Mouse (Mus musculus) limb, embryonic 15.5 days (tissue): ENCODE results near the gene Tcf7l1. TPM values are rescaled to one million over a fixed set of nuclear protein-coding genes. Genes with fewer than 3 reads are reported as not detected.
"Not testable (repeated sequence)": the region's sequence is repeated elsewhere in the genome, so short reads cannot be mapped to it uniquely, and the experiment has no call there.

Experiments used
- ATAC-seq: fragments of 200-750 bp; cut with Nextera tagmentation; 2 replicates; pipeline ENCODE4 v1.8.0; 2017; ENCODE audit warnings: low read depth, moderate TSS enrichment; ENCODE audit not compliant: insufficient number of reproducible peaks, low FRiP score, low TSS enrichment
- H3K27ac ChIP-seq: fragments of 300-500 bp; sonication (generic); 2 replicates; pipeline ENCODE4 v1.5.1; 2015; ENCODE audit warnings: moderate library complexity, mild to moderate bottlenecking, inconsistent platforms
- H3K27me3 ChIP-seq: fragments of 300-500 bp; sonication (generic); 2 replicates; pipeline ENCODE4 v1.6.1; 2015; ENCODE audit warnings: inconsistent platforms
- H3K36me3 ChIP-seq: fragments of 300-500 bp; sonication (generic); 2 replicates; pipeline ENCODE4 v1.6.1; 2015; ENCODE audit warnings: inconsistent platforms
- H3K4me1 ChIP-seq: fragments of 300-500 bp; sonication (generic); 2 replicates; pipeline ENCODE4 v1.6.1; 2015; ENCODE audit warnings: inconsistent platforms
- H3K4me2 ChIP-seq: fragments of 300-500 bp; sonication (generic); 2 replicates; pipeline ENCODE4 v1.6.1; 2015; ENCODE audit warnings: mild to moderate bottlenecking, inconsistent platforms
- H3K4me3 ChIP-seq: fragments of 300-500 bp; sonication (generic); 2 replicates; pipeline ENCODE4 v1.5.1; 2015; ENCODE audit warnings: mild to moderate bottlenecking, inconsistent platforms
- H3K9ac ChIP-seq: fragments of 300-500 bp; sonication (generic); 2 replicates; pipeline ENCODE4 v1.6.1; 2015; ENCODE audit warnings: inconsistent platforms
- H3K9me3 ChIP-seq: fragments of 300-500 bp; sonication (generic); 2 replicates; pipeline ENCODE4 v1.6.1; 2016; ENCODE audit warnings: inconsistent platforms
- WGBS: fragments of 180-500 bp; shearing (Covaris S2); methylation state at CpG from one replicate; pipeline ENCODE4 v1.1.7; 2015; 5-methylcytosine and 5-hydroxymethylcytosine counted together
- polyA plus RNA-seq: library from polyadenylated mRNA; unstranded; fragments of >200 nt; fragmentation: Nextera tagmentation; extraction: Ambion mirVana; gene quantifications from 2 replicates; pipeline ENCODE4 v1.2.1, GENCODE M21; 2015

Tcf7l1 gene
- polyA plus RNA-seq: 34.8 and 39.0 TPM in 2 replicates

DNA sequence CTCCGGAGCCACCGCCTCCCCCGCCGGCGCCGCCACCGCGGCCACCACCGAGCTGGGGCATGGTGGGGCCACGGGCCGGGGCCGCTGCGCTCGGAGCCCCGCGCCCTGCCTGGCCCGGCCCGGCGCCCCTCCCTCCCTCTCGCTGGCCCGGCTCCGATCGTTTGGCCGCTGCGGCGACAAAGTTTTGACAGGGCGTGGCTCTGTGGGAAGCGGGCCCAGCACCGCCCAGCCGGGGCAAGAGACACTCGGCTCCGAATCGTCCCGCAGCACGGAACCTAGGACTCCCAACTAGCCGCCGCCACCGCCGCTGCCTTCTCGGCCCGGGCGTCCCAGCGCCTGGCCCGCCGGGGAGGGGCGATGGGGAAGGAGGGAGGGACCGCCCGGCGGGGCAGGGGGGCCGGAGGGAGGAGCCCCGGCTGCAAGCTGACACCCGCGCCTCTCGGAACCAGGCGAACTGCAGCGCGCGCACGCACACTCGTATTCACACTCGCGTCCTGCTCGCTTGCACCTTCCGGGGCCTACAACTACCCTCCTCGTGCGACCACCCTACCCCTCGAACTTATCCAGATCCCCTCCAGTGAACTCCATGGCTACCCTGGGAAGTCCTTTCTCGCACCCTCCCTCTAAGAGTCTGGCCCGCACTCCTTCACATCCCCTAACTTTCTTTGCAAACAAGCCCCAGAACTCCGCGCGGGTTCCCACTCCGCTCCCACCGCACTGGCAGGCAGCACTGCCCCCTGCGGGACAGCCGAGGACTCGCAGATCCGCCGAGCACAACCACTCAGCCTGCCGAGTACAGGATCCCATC, at the start of gene Tcf7l1:
Tcf7l1 (minus strand) TSS at position 363 of the 808 bp plus-strand sequence.
- WGBS: under 1% methylated on average over 74 of the region's 80 CpGs
- Histone ChIP-seq H3K4me2 (peak within 1 kb of the TSS; percentile 58), H3K36me3 (peaks cover 14% of the 10 kb centered on the region), H3K9ac (peak within 1 kb of the TSS; percentile 82), H3K9me3 (no peaks in the 10 kb centered on the region), H3K4me1 (peaks cover 20% of the 10 kb centered on the region), H3K27me3 (no peaks in the 10 kb centered on the region), H3K4me3 (peak within 1 kb of the TSS; percentile 85), H3K27ac (peak within 1 kb of the TSS; percentile 97)
- ATAC-seq: peak; percentile 93

DNA sequence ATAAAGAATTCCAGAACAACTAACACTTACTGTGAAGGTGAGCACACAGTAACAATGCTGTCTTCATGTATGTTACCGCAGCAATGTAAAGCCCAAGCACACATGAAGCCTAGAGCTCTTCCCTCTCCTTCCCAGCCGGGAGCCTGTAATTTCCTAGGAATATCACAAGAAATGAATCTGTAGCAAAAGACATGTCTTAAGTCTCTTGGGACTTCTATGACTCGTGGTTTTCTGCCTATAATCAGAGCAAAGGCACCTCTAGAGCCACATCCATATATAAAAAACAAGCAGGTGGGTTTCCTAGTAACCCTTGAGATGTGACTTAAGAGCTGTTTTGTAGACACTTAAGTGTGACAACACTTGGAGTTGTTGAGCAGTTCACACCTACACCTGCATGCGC, 48.7 kb upstream of the Tcf7l1 start:
- no peak overlapping the region for H3K9ac ChIP-seq
- no peaks in the 10 kb centered on the region for H3K27me3 ChIP-seq
- H3K4me3 ChIP-seq: no peak overlapping the region
- no peak overlapping the region for H3K27ac ChIP-seq
- no peak overlapping the region for H3K4me2 ChIP-seq
- no peaks in the 10 kb centered on the region for H3K9me3 ChIP-seq
- 82% methylated on average over 4 of the region's 4 CpGs for WGBS
- H3K4me1 ChIP-seq: no peaks in the 10 kb centered on the region
- peaks cover 27% of the 10 kb centered on the region for H3K36me3 ChIP-seq
- ATAC-seq: no peak

DNA sequence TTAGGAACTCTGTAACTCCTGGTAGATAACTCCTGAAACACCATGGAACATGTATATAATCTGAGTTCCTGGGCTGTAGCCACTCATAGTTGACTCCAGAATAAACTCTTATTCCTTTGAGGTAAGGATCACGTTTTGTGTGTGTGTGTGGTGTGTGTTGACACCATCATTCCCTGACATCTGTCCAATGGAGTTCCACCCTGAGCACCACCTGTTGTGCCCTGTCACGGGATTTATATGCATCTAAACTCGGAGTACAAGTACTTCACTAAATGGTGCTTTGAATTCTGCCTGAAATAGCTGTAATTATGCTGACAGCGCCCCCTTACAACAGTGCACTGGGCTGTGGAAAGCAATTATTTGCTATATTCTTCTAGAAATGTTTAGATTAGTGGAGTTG, 45.5 kb upstream of the Tcf7l1 start:
- no peak overlapping the region for H3K27ac ChIP-seq
- peaks cover 3% of the 10 kb centered on the region; the same call in 1 of the 2 replicates for H3K4me1 ChIP-seq
- WGBS: 54% methylated on average over 4 of the region's 4 CpGs
- no peak overlapping the region for H3K4me3 ChIP-seq
- H3K9me3 ChIP-seq: no peaks in the 10 kb centered on the region
- H3K36me3 ChIP-seq: peaks cover 4% of the 10 kb centered on the region; the same call in 1 of the 2 replicates
- no peak for ATAC-seq
- no peak overlapping the region for H3K4me2 ChIP-seq
- H3K9ac ChIP-seq: no peak overlapping the region
- no peaks in the 10 kb centered on the region for H3K27me3 ChIP-seq

DNA sequence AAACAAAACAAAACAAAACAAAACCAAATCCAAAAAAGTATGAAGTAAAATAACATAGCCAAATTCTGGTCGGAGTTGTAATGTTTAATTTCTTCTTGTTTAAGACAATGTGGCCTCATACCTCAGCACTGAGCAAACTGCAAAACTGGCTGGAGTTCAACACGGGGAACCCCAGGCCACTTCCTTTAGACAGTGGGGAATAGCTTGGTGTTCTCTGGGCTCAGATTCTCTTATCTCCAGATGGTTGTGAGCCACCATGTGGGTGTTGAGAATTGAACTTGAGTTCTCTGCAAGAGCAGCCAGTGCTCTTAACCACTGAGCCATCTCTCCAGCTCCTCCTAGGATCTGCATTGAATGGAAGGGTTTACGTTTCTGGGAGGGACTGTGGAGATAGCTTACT, 42.8 kb upstream of the Tcf7l1 start:
- Histone ChIP-seq H3K4me1 (peaks cover 3% of the 10 kb centered on the region; the same call in 1 of the 2 replicates), H3K9me3 (no peaks in the 10 kb centered on the region), H3K27ac (no peak overlapping the region), H3K4me3 (no peak overlapping the region), H3K27me3 (no peaks in the 10 kb centered on the region), H3K4me2 (no peak overlapping the region), H3K9ac (no peak overlapping the region), H3K36me3 (no peaks in the 10 kb centered on the region)
- no peak for ATAC-seq
- WGBS: 56% methylated on average over 3 of the region's 3 CpGs

DNA sequence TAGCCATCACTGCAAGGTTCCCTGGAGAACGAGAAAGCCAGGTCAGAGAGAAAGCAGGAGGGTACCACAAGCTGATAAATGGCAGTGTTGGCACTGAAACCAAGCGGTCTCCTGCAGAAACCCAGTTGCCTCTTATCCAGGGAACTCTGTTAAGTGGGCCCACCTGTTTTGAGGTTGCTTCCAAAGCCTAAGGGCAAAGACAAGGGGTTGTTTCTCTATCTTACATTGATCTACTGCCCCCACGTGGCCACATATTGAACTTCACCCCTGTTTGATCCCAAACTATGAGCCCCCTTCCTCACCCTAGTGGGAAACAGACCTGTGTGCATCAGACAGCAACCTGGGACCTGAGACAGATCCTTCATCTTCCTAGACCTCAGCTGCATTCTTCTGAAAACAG, 42.2 kb upstream of the Tcf7l1 start:
- no peak for ATAC-seq
- Histone ChIP-seq H3K4me3 (no peak overlapping the region), H3K4me2 (no peak overlapping the region), H3K9ac (no peak overlapping the region), H3K27ac (no peak overlapping the region), H3K9me3 (no peaks in the 10 kb centered on the region), H3K4me1 (peaks cover 3% of the 10 kb centered on the region; the same call in 1 of the 2 replicates), H3K27me3 (no peaks in the 10 kb centered on the region), H3K36me3 (no peaks in the 10 kb centered on the region)
- WGBS: 11% methylated on average over 3 of the region's 3 CpGs

DNA sequence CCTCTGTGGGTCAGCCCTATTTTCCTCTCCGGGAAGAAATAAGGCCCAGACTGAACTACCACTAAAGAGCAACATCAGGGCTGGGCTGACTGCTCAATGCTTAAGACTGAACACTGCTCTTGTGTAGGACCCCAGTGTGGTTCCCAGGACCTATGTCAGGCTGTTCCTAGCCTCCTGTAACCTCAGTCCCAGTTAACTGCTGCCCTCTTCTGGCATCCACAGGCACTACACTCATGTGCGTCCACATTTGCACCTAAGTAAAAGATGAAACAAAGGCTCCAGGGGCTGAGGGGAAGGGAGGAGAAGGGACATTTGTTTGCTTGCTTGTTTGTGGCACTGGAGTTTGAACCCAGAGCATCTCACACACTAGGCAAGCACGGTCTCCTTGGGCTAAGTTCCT, 39.8 kb upstream of the Tcf7l1 start:
- H3K36me3 ChIP-seq: no peaks in the 10 kb centered on the region
- no peak overlapping the region for H3K4me3 ChIP-seq
- no peak overlapping the region for H3K9ac ChIP-seq
- H3K27ac ChIP-seq: no peak overlapping the region
- H3K4me1 ChIP-seq: peaks cover 12% of the 10 kb centered on the region
- no peaks in the 10 kb centered on the region for H3K27me3 ChIP-seq
- no peak for ATAC-seq
- WGBS: 81% methylated on average over 3 of the region's 3 CpGs
- no peak overlapping the region for H3K4me2 ChIP-seq
- H3K9me3 ChIP-seq: no peaks in the 10 kb centered on the region

DNA sequence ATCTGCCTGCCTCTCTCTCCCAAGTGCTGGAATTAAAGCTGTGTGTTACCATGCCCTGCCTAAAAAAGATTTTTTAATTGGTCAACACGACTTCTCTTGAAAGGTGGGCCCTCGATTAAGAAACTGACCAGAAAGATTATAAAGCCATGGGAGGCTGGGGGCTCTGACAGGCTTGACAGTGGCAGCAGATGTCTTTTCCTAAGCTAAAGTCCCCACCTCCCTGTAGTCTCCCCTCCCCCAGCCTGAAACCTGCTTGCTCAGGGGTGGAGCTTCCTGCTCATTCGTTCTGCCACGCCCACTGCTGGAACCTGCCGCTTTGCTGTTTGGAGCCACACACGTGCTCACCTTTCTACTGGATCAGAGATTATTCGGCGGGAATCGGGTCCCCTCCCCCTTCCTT, 39.0 kb upstream of the Tcf7l1 start:
- H3K4me1 ChIP-seq: peaks cover 12% of the 10 kb centered on the region
- H3K4me3 ChIP-seq, H3K9me3 ChIP-seq, H3K27me3 ChIP-seq, ATAC-seq, H3K27ac ChIP-seq, H3K36me3 ChIP-seq, H3K9ac ChIP-seq: not testable (repeated sequence)
- H3K4me2 ChIP-seq: peak overlapping the region; percentile 10; the same call in 1 of the 2 replicates
- WGBS: 4% methylated on average over 9 of the region's 9 CpGs

DNA sequence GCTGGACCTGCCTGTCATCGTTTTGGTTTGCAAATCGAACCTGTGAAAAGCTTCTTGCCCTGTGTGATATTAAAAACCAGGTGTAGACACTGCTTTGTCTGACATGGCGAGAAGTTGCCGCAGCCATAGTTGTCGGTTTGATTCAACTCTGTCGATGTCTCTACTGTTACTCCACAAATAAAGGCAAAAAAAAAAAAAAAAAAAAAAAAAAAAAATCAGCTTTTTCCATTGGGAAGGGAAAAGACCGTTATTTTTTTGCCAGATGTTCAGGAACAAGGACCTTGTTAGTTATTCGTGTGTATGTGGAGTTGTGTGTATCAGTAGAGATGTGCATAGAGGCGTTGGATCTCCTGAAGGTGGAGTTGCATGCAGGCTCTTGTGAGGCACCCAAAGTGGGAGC, 36.7 kb upstream of the Tcf7l1 start:
- WGBS: 47% methylated on average over 9 of the region's 9 CpGs
- Histone ChIP-seq H3K27ac (no peak overlapping the region), H3K4me3 (no peak overlapping the region), H3K27me3 (no peaks in the 10 kb centered on the region), H3K9ac (no peak overlapping the region), H3K4me1 (peaks cover 9% of the 10 kb centered on the region), H3K4me2 (no peak overlapping the region; the same call in 1 of the 2 replicates), H3K9me3 (no peaks in the 10 kb centered on the region), H3K36me3 (no peaks in the 10 kb centered on the region)
- no peak for ATAC-seq

DNA sequence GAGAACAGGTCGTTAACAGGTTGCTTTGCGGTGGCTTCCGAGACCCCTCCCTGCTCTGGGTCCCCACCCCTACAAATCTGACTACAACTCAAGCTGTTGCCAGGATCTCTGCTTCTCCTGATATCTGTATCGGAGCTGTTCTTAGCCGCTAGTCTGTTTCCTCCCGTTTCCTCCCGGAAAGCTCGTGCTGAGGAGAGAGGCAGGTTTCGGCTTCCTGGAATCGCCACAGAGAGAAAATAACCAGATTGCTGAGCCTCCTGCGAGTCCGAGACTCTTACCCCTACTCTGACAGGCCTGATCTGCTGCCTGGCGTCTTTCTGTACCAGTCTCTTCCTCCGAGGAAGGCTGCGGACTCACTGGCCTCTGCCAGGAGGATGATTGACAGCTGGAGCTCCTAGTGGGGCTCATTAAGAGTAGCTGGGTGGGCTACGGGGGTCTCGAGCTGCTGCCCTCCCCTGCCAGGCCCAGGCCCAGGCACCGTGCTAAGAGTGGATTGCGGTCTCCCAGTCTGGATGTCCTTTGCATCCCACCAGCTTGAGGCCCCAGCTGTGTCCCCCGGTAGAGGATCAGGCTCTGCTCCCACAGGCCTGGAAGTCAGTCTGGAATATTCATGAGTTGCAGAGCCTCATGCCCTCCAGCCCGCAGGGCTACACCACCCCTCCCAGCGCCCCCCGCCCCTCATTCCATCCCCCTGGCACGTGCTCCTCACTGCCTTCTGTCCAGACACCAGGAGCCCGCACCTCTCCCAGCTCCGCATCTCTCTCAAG, 36.1 kb upstream of the Tcf7l1 start:
- no peaks in the 10 kb centered on the region for H3K27me3 ChIP-seq
- H3K9ac ChIP-seq: no peak overlapping the region
- ATAC-seq: no peak; the same call in 1 of the 2 replicates
- peaks cover 9% of the 10 kb centered on the region for H3K4me1 ChIP-seq
- peak overlapping the region; percentile 25 for H3K4me3 ChIP-seq
- H3K27ac ChIP-seq: no peak overlapping the region
- WGBS: 8% methylated on average over 26 of the region's 26 CpGs
- no peaks in the 10 kb centered on the region for H3K36me3 ChIP-seq
- peak overlapping the region; percentile 45 for H3K4me2 ChIP-seq
- no peaks in the 10 kb centered on the region for H3K9me3 ChIP-seq

DNA sequence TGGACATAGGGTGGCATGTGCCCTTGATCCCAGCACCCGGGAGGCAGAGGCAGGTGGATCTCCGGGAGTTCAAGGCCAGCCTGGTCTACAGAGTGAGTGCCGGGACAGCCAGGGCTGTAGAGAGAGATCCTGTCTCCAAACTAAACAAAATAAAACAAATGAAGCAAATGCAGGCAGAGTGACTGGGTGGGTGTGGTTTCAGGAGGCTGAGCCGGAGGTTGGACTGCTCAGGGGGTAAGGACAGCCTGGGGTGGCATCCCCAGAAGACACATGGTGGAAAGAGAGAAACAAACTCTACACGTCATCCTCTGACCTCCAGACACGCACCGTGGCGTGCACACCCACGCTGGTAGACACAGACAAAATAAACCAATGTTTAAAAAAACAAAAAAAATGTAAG, 24.4 kb upstream of the Tcf7l1 start:
- no peak overlapping the region for H3K9ac ChIP-seq
- no peak overlapping the region for H3K4me3 ChIP-seq
- no peaks in the 10 kb centered on the region for H3K27me3 ChIP-seq
- H3K4me1 ChIP-seq: peaks cover 7% of the 10 kb centered on the region; the same call in 1 of the 2 replicates
- no peaks in the 10 kb centered on the region for H3K36me3 ChIP-seq
- no peak overlapping the region for H3K4me2 ChIP-seq
- no peaks in the 10 kb centered on the region for H3K9me3 ChIP-seq
- H3K27ac ChIP-seq: no peak overlapping the region
- 80% methylated on average over 9 of the region's 9 CpGs for WGBS
- ATAC-seq: no peak

DNA sequence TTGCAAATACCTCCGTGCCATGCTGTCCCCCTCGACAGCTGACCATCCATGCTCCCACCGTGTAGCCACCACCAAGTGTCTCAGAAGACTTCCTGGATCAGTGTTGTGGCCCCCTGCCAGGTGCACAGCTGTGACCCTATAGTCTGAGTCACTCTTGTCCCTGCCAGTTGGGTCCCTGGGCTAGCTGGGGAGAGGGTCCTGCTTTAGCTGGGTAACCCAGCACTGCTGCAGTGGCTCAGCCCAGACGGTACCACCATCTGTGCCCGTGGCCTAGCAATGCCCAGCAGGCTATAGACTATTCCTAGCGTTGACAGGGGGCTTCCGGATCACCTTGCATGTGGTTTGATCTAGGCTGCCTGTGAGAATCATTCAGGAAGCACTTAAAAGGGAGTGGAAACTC, 21.2 kb upstream of the Tcf7l1 start:
- Histone ChIP-seq H3K4me1 (peaks cover 9% of the 10 kb centered on the region; the same call in 1 of the 2 replicates), H3K27me3 (no peaks in the 10 kb centered on the region), H3K9ac (no peak overlapping the region), H3K4me3 (no peak overlapping the region), H3K9me3 (no peaks in the 10 kb centered on the region), H3K4me2 (no peak overlapping the region), H3K36me3 (no peaks in the 10 kb centered on the region), H3K27ac (no peak overlapping the region)
- 61% methylated on average over 7 of the region's 7 CpGs for WGBS
- no peak for ATAC-seq
